Mouse (Mus musculus): Measurements from ENCODE around the gene Rce1.

DNA sequence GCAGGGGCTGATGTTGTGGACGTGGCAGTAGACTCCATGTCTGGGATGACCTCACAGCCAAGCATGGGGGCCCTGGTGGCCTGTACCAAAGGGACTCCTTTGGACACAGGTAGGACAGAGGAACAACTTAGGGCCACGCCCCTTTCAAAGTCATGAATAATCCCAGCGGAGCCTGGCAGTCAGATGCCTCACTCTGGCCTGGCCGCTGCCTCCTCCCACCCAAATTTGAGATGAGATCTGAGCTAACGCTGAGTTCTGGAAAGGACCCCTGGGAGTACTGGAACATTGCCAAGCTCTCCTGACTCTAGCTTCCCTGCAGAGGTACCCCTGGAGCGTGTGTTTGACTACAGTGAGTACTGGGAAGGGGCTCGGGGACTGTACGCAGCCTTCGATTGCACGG lies 6.0 kb downstream of the Rce1 start:
- TF ChIP-seq POLR2A (IDR thresholded peaks at IDR 0.05; ENCODE audit: insufficient read depth, low read depth, low read length) (no peak), CTCF (IDR thresholded peaks at IDR 0.05; ENCODE audit: insufficient read depth, low read depth, low read length) (no peak)
